Mouse (Mus musculus) embryo, embryonic 11.5 days (tissue): ENCODE measurements around the gene Slc7a7.

Experiments used
- DNase-seq: peaks from one replicate; pipeline ENCODE4 v3.0.0-alpha.2; 2012; ENCODE audit warnings: low read depth, low spot score

Gene Slc7a7

DNA sequence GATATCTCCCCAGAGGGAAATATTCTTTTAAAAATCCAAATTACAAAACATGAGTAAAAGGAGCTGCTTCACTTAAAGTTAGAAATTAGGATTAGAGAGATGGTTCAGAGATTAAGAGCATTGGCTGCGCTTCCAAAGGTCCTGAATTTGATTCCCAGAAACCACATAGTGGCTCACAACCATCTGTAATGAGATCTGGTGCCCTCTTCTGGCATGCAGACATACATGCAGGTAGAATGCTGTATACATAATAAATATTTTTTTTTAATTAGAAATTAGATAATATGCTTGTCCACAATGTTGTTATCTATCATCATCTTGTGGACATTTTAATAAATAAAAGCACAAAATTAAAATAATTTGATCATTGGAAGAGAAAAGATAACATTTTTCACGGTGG, 89.0 kb downstream of the Slc7a7 start:
- no peak for DNase-seq

- no peak for DNase-seq
Observed at GRCm38 (mm10) chr14:54324486-54324885, 93.1 kb downstream of the Slc7a7 start.

GRCm38 (mm10) chr14:54321556-54322376, 95.8 kb downstream of the Slc7a7 start:
- no peak for DNase-seq
